Mouse (Mus musculus): Measurements from ENCODE around the gene Pepd. TPM values are rescaled to one million over a fixed set of nuclear protein-coding genes. Genes with fewer than 3 reads are reported as not detected.

The Pepd gene
- polyA plus RNA-seq, 1 experiment from 2014 or later: 63.7 TPM

DNA sequence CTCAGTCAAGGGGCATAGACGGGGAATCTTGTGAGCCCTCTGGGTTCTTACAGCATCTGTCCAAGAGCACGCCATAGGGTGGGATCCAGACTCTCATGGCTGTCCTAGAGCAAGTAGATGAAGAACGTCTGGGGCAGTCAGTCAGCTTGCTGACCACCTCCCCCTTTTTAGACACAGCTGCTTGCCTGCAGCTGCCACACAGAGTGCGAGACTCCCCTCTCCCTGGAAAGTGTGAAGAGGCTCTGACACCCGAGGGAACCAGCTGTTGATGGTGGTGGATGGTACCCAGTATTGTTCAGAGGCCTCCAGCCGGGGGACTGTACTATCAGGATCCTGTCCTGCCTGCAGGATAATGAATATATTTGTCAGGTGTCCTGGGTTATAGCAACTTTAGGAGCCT is 75.1 kb downstream of the Pepd start:
- WGBS: 38% methylated on average over 6 of the region's 6 CpGs
- Histone ChIP-seq H3K27me3 (ENCODE audit: control insufficient read depth, insufficient read depth, low read length) (no peaks in the 10 kb centered on the region), H3K27ac (ENCODE audit: low read length) (no peak overlapping the region), H3K4me3 (ENCODE audit: low read depth, low read length) (no peak overlapping the region), H3K9ac (replicated peaks; ENCODE audit: low read depth, low read length) (no peak overlapping the region), H3K36me3 (ENCODE audit: control insufficient read depth, insufficient read depth, low read length) (no peaks in the 10 kb centered on the region), H3K4me1 (ENCODE audit: control insufficient read depth, insufficient read depth, low read length) (no peaks in the 10 kb centered on the region), H3K4me2 (replicated peaks; ENCODE audit: low read depth, low read length) (no peak overlapping the region), H3K9me3 (ENCODE audit: control insufficient read depth, low read depth, low read length) (no peaks in the 10 kb centered on the region)
- no peak for ATAC-seq (ENCODE audit: insufficient number of reproducible peaks, insufficient read depth, low FRiP score, low read depth)

DNA sequence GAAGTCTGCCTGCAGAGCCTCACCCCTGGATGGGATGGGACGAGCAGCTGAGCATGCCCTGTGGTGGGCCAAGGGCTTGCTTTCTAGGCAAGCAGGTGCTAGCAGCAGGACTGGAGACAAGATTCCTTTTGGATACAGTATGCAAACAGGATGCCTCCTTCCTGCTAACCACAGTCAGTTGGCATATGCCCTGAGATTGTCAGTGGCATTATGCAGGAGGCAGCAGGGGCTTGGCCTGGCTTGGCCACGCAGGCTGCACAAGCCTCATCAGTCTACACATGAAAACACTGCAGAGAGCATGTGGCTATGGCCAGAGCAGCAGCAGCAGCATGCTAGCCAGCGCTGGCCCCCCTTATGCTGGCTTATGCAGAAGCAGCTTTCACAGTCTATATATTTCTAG is 76.3 kb downstream of the Pepd start:
- Histone ChIP-seq H3K27me3 (ENCODE audit: control insufficient read depth, insufficient read depth, low read length) (no peaks in the 10 kb centered on the region), H3K4me1 (ENCODE audit: control insufficient read depth, insufficient read depth, low read length) (no peaks in the 10 kb centered on the region), H3K9ac (replicated peaks; ENCODE audit: low read depth, low read length) (no peak overlapping the region), H3K27ac (ENCODE audit: low read length) (no peak overlapping the region), H3K4me2 (replicated peaks; ENCODE audit: low read depth, low read length) (no peak overlapping the region), H3K4me3 (ENCODE audit: low read depth, low read length) (no peak overlapping the region), H3K36me3 (ENCODE audit: control insufficient read depth, insufficient read depth, low read length) (no peaks in the 10 kb centered on the region), H3K9me3 (ENCODE audit: control insufficient read depth, low read depth, low read length) (no peaks in the 10 kb centered on the region)
- no peak for ATAC-seq (ENCODE audit: insufficient number of reproducible peaks, insufficient read depth, low FRiP score, low read depth)
- 72% methylated on average over 3 of the region's 3 CpGs for WGBS

DNA sequence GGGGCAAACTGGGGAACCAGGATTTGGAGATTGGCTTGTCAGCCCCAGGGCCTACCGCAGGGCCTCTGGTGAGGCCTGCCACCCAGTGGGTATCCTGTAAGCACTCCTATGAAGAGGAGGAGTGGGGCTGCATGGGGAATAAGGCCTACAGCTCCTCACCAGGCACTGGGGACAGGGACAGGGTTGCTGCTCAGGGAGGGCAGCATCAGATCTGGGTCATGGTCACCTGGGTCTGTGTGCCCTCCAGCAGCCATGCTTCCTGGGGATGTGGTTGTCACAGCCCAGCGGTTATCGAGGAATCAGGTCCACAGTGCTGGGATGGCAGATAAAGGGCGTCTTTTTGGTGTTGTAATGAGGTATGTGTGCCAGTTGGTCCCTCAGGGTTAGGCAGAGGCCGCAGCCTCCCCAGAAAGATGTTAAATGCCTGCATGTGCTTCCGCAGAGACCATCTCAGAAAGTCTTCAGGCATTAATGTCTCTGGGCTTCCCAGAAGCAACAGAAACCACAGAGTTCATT is 79.6 kb downstream of the Pepd start:
- Histone ChIP-seq H3K9me3 (ENCODE audit: control insufficient read depth, low read depth, low read length) (no peaks in the 10 kb centered on the region), H3K36me3 (ENCODE audit: control insufficient read depth, insufficient read depth, low read length) (no peaks in the 10 kb centered on the region), H3K4me1 (ENCODE audit: control insufficient read depth, insufficient read depth, low read length) (no peaks in the 10 kb centered on the region), H3K9ac (replicated peaks; ENCODE audit: low read depth, low read length) (no peak overlapping the region), H3K27me3 (ENCODE audit: control insufficient read depth, insufficient read depth, low read length) (no peaks in the 10 kb centered on the region), H3K4me2 (replicated peaks; ENCODE audit: low read depth, low read length) (no peak overlapping the region), H3K27ac (ENCODE audit: low read length) (no peak overlapping the region), H3K4me3 (ENCODE audit: low read depth, low read length) (no peak overlapping the region)
- ATAC-seq (ENCODE audit: insufficient number of reproducible peaks, insufficient read depth, low FRiP score, low read depth): no peak
- WGBS: 90% methylated on average over 6 of the region's 6 CpGs

- H3K4me1 ChIP-seq (ENCODE audit: control insufficient read depth, insufficient read depth, low read length): no peaks in the 10 kb centered on the region
- H3K9me3 ChIP-seq (ENCODE audit: control insufficient read depth, low read depth, low read length): no peaks in the 10 kb centered on the region
- no peaks in the 10 kb centered on the region for H3K36me3 ChIP-seq (ENCODE audit: control insufficient read depth, insufficient read depth, low read length)
- H3K27ac ChIP-seq (ENCODE audit: low read length): no peak overlapping the region
- 91% methylated on average over 3 of the region's 3 CpGs for WGBS
- no peak overlapping the region for H3K4me3 ChIP-seq (ENCODE audit: low read depth, low read length)
- ATAC-seq (ENCODE audit: insufficient number of reproducible peaks, insufficient read depth, low FRiP score, low read depth): no peak
- H3K4me2 ChIP-seq (replicated peaks; ENCODE audit: low read depth, low read length): no peak overlapping the region
- H3K9ac ChIP-seq (replicated peaks; ENCODE audit: low read depth, low read length): no peak overlapping the region
- no peaks in the 10 kb centered on the region for H3K27me3 ChIP-seq (ENCODE audit: control insufficient read depth, insufficient read depth, low read length)
Observed at GRCm38 (mm10) chr7:34992766-34993165, 80.6 kb downstream of the Pepd start.

DNA sequence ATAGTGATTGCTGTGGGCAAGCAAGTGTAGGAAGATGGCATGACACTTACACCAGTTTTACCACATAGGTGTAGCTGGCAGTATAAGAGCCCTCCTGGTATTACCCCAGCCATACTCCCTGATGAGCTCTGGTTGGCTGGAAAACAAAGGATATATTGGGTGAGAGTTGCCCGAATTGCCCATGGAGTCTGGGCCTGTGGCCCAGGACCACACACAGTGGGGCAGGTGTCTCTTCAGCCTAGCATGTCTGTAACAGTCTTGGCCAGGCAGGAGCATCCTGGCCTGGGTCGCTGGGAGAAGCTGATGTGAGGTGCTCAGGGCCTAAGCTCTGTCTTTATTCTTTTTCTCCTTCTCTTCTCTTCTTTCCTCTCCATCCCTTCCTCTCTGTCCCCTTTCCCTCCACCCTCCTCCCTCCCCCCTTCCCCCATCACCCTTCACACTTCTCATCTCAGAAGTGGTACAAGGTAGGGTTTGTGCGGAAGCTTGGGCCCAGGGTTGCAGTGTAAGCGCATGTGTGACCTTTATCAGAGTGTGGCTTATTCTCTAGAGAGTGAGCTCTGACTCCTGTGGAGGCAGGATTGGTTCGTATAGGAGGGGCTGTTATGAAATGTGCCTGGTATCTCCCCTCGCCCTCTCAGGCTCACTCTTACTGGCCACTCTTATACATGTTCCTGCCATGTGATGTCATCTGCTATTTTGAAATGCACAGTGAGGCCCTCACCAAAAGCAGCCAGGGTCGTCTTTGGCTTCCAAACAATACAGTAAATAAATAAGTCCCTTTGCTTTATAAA is 83.9 kb downstream of the Pepd start:
- no peak; the same call in 1 of the 2 replicates for ATAC-seq (ENCODE audit: insufficient number of reproducible peaks, insufficient read depth, low FRiP score, low read depth)
- H3K9me3 ChIP-seq (ENCODE audit: control insufficient read depth, low read depth, low read length): no peaks in the 10 kb centered on the region
- no peaks in the 10 kb centered on the region for H3K4me1 ChIP-seq (ENCODE audit: control insufficient read depth, insufficient read depth, low read length)
- 75% methylated on average over 7 of the region's 7 CpGs for WGBS
- no peak overlapping the region for H3K9ac ChIP-seq (replicated peaks; ENCODE audit: low read depth, low read length)
- no peaks in the 10 kb centered on the region for H3K36me3 ChIP-seq (ENCODE audit: control insufficient read depth, insufficient read depth, low read length)
- no peaks in the 10 kb centered on the region for H3K27me3 ChIP-seq (ENCODE audit: control insufficient read depth, insufficient read depth, low read length)
- H3K4me3 ChIP-seq (ENCODE audit: low read depth, low read length): no peak overlapping the region
- no peak overlapping the region for H3K4me2 ChIP-seq (replicated peaks; ENCODE audit: low read depth, low read length)
- no peak overlapping the region for H3K27ac ChIP-seq (ENCODE audit: low read length)

DNA sequence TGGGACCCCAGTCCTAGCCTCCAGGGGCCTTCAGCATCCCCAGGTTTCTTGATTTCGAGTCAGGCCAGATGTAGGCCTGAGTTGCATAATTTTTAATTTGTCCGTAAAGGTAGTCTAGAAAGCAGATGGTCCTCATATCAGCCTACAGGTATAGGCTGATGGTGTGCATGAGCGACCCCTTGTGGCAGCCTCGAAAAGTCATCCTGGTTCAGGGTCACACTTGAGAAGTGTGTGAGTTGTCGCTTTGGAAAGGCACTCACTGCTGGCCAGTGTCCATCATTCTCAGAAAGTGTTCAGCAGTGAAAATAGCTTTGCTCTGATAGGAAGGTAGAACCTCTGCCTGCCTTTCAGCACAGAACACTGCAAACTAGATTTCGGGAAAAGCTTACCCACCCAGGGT is 88.7 kb downstream of the Pepd start:
- peak; percentile 28; the same call in 1 of the 2 replicates for ATAC-seq (ENCODE audit: insufficient number of reproducible peaks, insufficient read depth, low FRiP score, low read depth)
- Histone ChIP-seq H3K9me3 (ENCODE audit: control insufficient read depth, low read depth, low read length) (no peaks in the 10 kb centered on the region), H3K4me2 (replicated peaks; ENCODE audit: low read depth, low read length) (no peak overlapping the region), H3K27me3 (ENCODE audit: control insufficient read depth, insufficient read depth, low read length) (no peaks in the 10 kb centered on the region), H3K27ac (ENCODE audit: low read length) (no peak overlapping the region), H3K4me3 (ENCODE audit: low read depth, low read length) (no peak overlapping the region), H3K9ac (replicated peaks; ENCODE audit: low read depth, low read length) (no peak overlapping the region), H3K36me3 (ENCODE audit: control insufficient read depth, insufficient read depth, low read length) (no peaks in the 10 kb centered on the region), H3K4me1 (ENCODE audit: control insufficient read depth, insufficient read depth, low read length) (no peaks in the 10 kb centered on the region)
- WGBS: 44% methylated on average over 6 of the region's 6 CpGs

GRCm38 (mm10) chr7:35003171-35003737 is 91.1 kb downstream of the Pepd start:
- Histone ChIP-seq H3K9ac (replicated peaks; ENCODE audit: low read depth, low read length) (no peak overlapping the region), H3K27ac (ENCODE audit: low read length) (no peak overlapping the region), H3K4me2 (replicated peaks; ENCODE audit: low read depth, low read length) (no peak overlapping the region), H3K9me3 (ENCODE audit: control insufficient read depth, low read depth, low read length) (no peaks in the 10 kb centered on the region), H3K27me3 (ENCODE audit: control insufficient read depth, insufficient read depth, low read length) (no peaks in the 10 kb centered on the region), H3K4me1 (ENCODE audit: control insufficient read depth, insufficient read depth, low read length) (no peaks in the 10 kb centered on the region), H3K4me3 (ENCODE audit: low read depth, low read length) (no peak overlapping the region), H3K36me3 (ENCODE audit: control insufficient read depth, insufficient read depth, low read length) (no peaks in the 10 kb centered on the region)
- no peak for ATAC-seq (ENCODE audit: insufficient number of reproducible peaks, insufficient read depth, low FRiP score, low read depth)
- WGBS: 71% methylated on average over 7 of the region's 7 CpGs

GRCm38 (mm10) chr7:35006661-35007060 is 94.5 kb downstream of the Pepd start:
- H3K36me3 ChIP-seq (ENCODE audit: control insufficient read depth, insufficient read depth, low read length): no peaks in the 10 kb centered on the region
- no peak overlapping the region for H3K9ac ChIP-seq (replicated peaks; ENCODE audit: low read depth, low read length)
- H3K27ac ChIP-seq (ENCODE audit: low read length): no peak overlapping the region
- ATAC-seq (ENCODE audit: insufficient number of reproducible peaks, insufficient read depth, low FRiP score, low read depth): no peak
- WGBS: 89% methylated on average over 7 of the region's 7 CpGs
- H3K4me1 ChIP-seq (ENCODE audit: control insufficient read depth, insufficient read depth, low read length): no peaks in the 10 kb centered on the region
- H3K4me2 ChIP-seq (replicated peaks; ENCODE audit: low read depth, low read length): no peak overlapping the region
- H3K27me3 ChIP-seq (ENCODE audit: control insufficient read depth, insufficient read depth, low read length): no peaks in the 10 kb centered on the region
- no peaks in the 10 kb centered on the region for H3K9me3 ChIP-seq (ENCODE audit: control insufficient read depth, low read depth, low read length)
- no peak overlapping the region for H3K4me3 ChIP-seq (ENCODE audit: low read depth, low read length)

Measured in stomach, embryonic 14.5 days (tissue).